Mouse (Mus musculus) CH12F3 (cell line): ENCODE data around the gene Kcnd3.

Source experiments
- in situ Hi-C: fragments of 300-500 bp; cut with MboI; formaldehyde crosslinking; loops from 2 replicates; pipeline ENCODE4 v1.14.3; 2020; ENCODE audit warnings: low sequenced_read_pairs

The Kcnd3 gene

DNA sequence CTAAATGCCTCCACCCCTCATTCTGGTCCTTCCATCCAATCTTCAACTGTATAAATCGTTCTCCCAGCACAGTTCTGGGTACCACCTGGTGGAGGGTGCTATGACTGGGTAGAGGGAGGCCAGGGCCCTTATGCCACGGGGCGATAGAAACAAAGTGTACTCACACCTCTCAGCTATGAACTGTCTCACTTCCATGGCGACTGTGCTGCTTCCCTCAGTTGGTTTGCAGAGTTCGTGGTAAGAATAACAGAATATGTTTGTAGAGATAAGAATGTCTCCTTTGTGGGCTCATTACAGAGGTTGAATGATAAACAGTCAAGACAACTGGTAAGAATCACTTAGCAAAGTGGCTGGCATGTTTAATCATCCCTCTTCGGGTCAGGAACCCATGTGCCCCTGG lies 68.3 kb downstream of the Kcnd3 start:
- in situ Hi-C loops: no loop called here

DNA sequence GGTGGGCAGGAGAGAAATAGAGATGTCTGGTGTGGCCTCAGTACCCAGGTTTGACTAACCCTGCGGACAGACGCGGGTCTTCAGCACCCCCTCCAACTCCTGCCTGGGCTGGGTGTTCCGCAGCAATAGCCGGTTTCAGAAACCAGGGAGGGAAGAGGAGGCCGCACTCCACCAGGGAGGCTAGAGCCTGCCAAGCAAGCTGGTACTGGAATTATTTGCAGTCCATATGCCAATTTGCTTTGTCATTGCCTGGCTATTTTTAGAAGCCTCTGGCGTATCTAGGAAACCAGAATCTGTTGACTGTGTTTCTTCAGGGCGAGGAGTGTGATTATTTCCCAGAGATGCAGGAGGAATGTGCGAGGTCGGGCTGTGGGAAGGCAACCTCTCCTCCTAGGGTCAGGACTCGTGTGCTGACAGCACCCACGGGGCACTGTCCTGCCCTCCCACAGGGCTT lies 69.1 kb downstream of the Kcnd3 start:
- in situ Hi-C loops: no loop called here

DNA sequence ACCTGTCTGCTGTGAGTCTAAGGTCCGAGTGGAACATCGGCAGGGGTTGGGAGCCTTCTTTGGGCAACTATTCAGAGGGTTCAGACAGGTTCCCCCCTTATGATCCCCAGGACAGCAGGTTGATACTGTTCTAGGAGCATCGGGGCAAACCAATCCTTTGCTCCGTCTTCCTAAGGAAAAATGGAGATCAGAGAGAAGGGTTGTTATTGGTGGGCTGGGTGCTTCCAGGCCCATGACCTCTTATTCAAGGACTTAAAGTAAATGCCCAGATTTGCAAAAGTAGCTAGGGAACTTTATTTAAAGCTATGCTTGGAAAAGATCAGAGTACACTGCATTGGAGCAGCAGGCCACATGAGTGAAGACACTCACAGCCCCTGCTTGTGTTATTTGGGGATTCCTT lies 69.5 kb downstream of the Kcnd3 start:
- in situ Hi-C loops: no loop called here

DNA sequence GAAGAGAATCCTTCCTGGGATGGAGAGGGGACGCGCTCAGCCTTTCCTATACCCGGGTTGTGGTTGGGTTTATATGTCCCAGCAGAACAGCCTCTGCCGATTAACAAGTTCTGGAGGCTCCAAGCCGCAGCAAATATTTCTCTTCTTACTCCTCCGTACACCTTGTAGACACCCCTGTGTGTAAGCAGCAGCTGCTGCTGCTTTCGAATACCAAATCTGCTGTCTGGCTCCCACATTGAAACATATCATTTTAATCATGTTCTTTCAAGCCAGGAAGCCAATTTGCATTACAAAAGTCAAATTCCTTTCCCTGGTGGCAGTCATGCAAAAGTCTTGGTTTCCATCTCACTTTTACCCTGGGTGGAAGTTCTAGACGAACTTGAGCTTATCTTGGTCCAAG lies 76.7 kb downstream of the Kcnd3 start:
- in situ Hi-C loops: no loop called here

DNA sequence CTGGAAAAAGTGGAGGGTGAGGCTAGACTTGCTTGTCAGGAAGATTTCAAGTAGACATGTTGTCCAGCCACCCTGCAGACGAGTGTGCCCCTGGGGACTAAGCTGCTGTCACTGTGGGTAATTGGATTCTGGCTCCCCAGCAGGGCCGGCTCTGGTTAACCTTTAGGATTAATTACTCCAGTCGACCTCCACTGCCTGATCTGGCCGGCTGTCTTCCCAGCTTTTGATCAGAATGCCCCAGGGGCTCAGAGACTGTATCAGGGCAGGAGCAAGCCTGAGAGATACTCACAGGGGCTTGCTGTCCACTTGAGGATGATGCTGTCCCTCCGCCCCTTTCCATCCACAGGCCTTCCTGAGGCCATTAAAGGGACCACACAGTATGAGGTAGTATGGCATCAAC lies 77.6 kb downstream of the Kcnd3 start:
- in situ Hi-C loops: no loop called here

DNA sequence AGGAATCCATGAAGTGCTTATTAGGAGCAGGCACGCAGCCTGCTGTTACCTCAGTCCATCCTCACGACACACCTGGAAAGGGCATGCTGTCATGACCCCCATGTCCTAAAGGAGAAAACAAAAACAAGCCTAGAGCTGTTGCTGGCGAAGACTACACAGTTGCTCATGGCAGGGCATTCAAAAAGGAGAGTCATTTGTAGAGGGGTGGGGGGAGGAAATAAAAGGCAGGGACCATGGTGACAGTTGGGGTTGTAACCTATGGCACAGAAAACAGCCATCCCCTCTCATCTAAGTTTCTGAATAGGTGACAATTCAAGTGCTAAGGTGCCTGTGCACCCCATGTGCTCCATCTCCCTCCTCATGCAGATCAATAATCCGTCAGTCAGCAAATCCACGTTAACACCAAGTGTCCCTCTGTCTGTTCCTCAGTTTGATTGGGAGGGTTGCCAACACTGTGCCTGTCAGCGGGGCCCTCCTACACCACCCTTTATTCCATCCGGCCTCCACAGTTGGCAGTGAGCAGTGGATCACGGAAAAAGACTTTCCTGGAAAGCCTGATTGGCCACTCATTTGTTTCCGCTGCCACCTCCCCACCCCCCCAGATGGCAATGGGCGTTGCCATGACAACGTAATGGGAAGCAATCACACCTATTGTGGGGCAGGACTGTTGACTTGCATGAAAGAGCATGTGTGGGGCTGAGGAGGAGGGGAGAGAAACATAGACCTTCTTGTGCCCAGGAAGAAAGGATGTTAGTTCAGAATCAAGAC lies 78.4 kb downstream of the Kcnd3 start:
- in situ Hi-C loops: no loop called here

GRCm38 (mm10) chr3:105538406-105538805 lies 86.3 kb downstream of the Kcnd3 start:
- in situ Hi-C loops: no loop called here

GRCm38 (mm10) chr3:105538819-105539607 lies 86.9 kb downstream of the Kcnd3 start:
- in situ Hi-C loops: no loop called here

- in situ Hi-C loops: no loop called here
These were observed 90.6 kb downstream of the Kcnd3 start for GRCm38 (mm10) chr3:105542741-105543140.

GRCm38 (mm10) chr3:105544106-105544505 lies 92.0 kb downstream of the Kcnd3 start:
- in situ Hi-C loops: no loop called here

- in situ Hi-C loops: no loop called here
These were observed 94.5 kb downstream of the Kcnd3 start for GRCm38 (mm10) chr3:105546611-105547071.

DNA sequence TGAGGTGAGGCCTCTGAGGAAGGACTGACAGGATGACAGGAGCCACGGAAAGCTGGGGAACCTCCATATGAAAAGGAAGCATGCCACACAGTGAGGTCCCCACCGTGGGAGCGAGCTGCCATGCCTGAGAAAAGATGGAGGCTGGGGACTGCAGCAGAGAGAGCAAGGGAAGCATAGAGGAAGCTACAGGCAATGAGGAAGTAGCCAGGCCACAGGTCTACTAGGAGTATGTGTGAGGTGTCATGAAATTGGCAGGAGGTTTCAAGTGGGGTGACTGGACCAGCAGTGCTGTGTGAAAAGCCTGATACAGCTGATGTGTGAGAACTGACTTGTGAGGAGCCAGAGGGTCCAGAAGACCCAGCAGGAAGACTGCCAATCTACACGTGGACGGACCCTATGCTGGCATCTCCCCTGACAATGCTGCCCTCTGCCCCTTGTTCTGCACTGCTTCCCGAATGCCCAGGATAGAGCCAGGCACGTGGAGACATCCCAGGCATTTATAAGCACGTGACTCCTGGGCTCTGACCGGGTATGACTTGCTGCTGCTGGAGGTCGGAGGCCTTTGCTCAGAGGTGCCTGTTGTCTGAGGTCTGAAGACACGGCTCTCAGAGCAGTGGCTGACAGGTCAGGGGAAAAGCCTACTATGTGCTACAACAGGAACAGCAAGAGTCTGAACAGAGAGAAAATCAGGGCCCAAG lies 96.1 kb downstream of the Kcnd3 start:
- in situ Hi-C loops: no loop called here

DNA sequence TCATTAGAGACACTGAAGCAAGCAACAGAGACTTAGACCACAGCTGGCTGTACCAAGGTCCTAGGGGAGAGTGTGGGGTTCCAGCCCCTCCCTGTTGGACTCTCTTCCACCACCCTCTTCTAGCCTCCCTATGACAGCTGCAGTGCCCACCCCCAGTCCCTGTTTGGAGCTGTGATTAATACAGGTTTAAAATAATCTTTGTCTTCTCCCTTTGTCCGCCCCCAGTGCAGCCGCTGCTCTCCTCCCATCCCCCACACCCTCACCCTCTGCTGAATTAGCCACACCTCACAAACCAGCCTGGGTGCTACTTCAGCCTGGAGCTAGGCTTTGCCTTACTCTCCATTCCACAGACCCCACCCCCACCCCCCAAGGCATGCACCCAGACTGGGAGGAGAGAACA lies 107.3 kb downstream of the Kcnd3 start:
- in situ Hi-C loops: no loop called here

GRCm38 (mm10) chr3:105566973-105567372 lies 114.8 kb downstream of the Kcnd3 start:
- in situ Hi-C loops: no loop called here

GRCm38 (mm10) chr3:105567472-105567871 lies 115.3 kb downstream of the Kcnd3 start:
- in situ Hi-C loops: no loop called here

DNA sequence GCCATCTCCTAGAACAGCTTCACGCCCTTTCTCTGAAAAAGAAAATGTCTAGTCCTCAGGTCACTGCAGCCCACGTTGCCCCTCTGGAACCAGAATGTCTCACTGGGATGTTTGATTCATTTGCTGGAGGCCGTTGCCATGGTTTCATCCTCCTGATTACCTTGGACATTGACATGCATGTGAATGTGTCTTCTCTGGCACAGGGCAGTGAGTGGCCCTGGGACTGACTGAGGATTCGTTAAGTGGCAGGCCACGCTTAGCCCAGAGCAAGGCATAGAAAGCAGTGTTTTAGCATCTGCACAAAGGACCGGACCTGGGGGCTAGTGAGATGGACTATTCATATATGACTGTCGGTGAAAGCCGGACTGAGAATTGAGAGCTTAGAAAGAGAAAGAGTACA lies 116.3 kb downstream of the Kcnd3 start:
- in situ Hi-C loops: no loop called here

DNA sequence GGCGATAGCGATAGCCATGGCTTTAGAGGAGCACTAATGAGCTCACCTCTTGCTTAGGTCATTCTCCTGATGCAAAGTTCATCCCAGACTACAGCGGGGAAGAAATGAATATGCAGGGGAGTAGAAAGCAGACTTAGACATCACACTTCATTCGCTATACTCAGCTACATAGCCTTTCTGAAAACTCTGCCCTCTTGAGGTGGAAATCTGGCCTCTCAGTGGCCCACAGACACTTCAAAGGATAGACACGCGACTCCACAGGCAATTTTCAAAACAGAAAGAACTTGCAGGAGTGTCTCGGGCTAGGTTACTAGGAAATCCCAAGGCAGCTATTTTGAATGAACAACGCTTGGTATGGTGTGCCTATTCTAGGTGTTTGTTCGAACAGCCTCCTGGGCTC lies 116.7 kb downstream of the Kcnd3 start:
- in situ Hi-C loops: no loop called here

GRCm38 (mm10) chr3:105569310-105569752 lies 117.2 kb downstream of the Kcnd3 start:
- in situ Hi-C loops: no loop called here

DNA sequence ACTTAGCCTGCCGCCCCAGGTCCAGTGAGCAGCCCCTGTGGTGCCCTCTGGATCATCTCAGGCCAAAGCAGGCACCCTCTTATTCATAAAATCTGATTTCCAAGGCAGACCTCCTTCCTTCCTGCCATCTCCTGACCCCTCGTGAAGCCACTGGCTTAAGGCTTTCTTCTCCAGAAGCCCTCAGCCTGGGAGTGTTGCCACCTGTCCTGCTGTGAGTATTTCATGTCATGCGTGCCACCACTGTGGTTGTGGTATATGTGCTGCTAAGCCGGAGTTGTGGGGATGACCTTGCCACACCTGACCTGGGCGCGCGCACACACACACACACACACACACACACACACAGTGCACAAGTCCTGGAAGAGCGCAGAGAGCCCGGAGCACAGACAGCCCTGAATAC lies 117.8 kb downstream of the Kcnd3 start:
- in situ Hi-C loops: no loop called here

GRCm38 (mm10) chr3:105570818-105571217 lies 118.7 kb downstream of the Kcnd3 start:
- in situ Hi-C loops: no loop called here

- in situ Hi-C loops: no loop called here
These were observed 119.8 kb downstream of the Kcnd3 start for GRCm38 (mm10) chr3:105571944-105572343.
